Mouse (Mus musculus) thymus, adult 2 months (tissue): ENCODE results near the gene Zfyve26. TPM values are rescaled to one million over a fixed set of nuclear protein-coding genes. Genes with fewer than 3 reads are reported as not detected.

ENCODE experiments used
- DNase-seq: peaks from one replicate; pipeline ENCODE4 v3.0.0; 2021
- H3K27ac ChIP-seq: fragments of 200-500 bp; 2 replicates; pipeline ENCODE4 v1.5.1; 2012; ENCODE audit warnings: low read length, control low read depth; ENCODE audit not compliant: control insufficient read depth, insufficient read depth
- H3K27me3 ChIP-seq: fragments of 200-500 bp; 2 replicates; pipeline ENCODE4 v1.6.1; 2012; ENCODE audit warnings: mild to moderate bottlenecking, low read length, moderate library complexity, mixed read lengths; ENCODE audit not compliant: control insufficient read depth, insufficient read depth
- H3K36me3 ChIP-seq: fragments of 200-500 bp; 2 replicates; pipeline ENCODE4 v1.6.1; 2012; ENCODE audit warnings: mild to moderate bottlenecking, low read length, moderate library complexity; ENCODE audit not compliant: control insufficient read depth, insufficient read depth
- H3K4me1 ChIP-seq: fragments of 200-500 bp; replicated peaks from 2 replicates; pipeline ENCODE4 v1.6.1; 2012; ENCODE audit warnings: low read length; ENCODE audit not compliant: control insufficient read depth, insufficient read depth
- H3K4me3 ChIP-seq: fragments of 200-500 bp; 2 replicates; pipeline ENCODE4 v1.5.1; 2012; ENCODE audit warnings: mild to moderate bottlenecking, low read length, control low read depth, moderate library complexity; ENCODE audit not compliant: control insufficient read depth, insufficient read depth
- CTCF ChIP-seq: fragments of 200-500 bp; IDR thresholded peaks from 2 replicates; pipeline ENCODE4 v1.5.1; 2012; ENCODE audit warnings: mild to moderate bottlenecking, control low read depth, low read length, moderate library complexity, borderline replicate concordance; ENCODE audit not compliant: control insufficient read depth, poor library complexity, insufficient read depth; ENCODE audit errors: extremely low read depth
- POLR2A ChIP-seq: fragments of 200-500 bp; IDR thresholded peaks from 2 replicates; pipeline ENCODE4 v1.6.1; 2012; ENCODE audit warnings: mild to moderate bottlenecking, low read length, control low read depth, moderate library complexity; ENCODE audit not compliant: control insufficient read depth, poor library complexity, insufficient read depth; ENCODE audit errors: extremely low read depth
- WGBS: fragments of 180-500 bp; shearing (Covaris S2); methylation state at CpG from one replicate; pipeline ENCODE4 v1.1.7; 2018; 5-methylcytosine and 5-hydroxymethylcytosine counted together
- polyA plus RNA-seq: library from polyadenylated mRNA; depleted of rRNA; stranded (reverse); fragments of >200 nt; gene quantifications from 2 replicates; pipeline ENCODE4 v1.2.3, GENCODE M21; 2012

The Zfyve26 gene
- polyA plus RNA-seq, 1 experiment, result 39.0 TPM

DNA sequence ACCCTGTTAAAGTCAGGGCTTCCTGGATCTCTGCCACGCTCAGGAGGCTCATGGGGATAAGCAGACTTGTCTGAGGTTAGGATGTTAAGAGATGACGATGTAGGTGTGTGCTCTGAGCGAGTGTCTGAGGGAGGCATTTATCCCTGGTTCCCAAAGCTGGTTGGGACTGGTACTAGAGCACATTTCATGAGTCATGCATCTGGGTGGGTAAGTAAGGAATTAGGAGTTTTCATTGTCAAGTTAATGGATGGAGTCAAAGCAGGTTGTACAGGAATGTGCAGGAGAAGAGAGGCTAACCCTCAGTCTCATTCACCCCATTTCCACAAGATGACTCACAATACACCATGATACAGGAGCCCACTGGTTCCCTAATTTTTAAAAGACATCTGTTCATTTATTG lies 48.0 kb downstream of the Zfyve26 start:
- H3K36me3 ChIP-seq, result peaks cover 36% of the 10 kb centered on the region
- WGBS, result 90% methylated on average over 3 of the region's 3 CpGs
- H3K4me1 ChIP-seq, result no peaks in the 10 kb centered on the region
- no peak for DNase-seq
- H3K27ac ChIP-seq, result no peak overlapping the region
- no peak for TF ChIP-seq POLR2A
- TF ChIP-seq CTCF, result no peak
- no peak overlapping the region for H3K4me3 ChIP-seq
- no peaks in the 10 kb centered on the region for H3K27me3 ChIP-seq

- H3K4me1 ChIP-seq, result no peaks in the 10 kb centered on the region
- 95% methylated on average over 6 of the region's 6 CpGs for WGBS
Observed at GRCm38 (mm10) chr12:79242921-79243320, 53.2 kb downstream of the Zfyve26 start.

DNA sequence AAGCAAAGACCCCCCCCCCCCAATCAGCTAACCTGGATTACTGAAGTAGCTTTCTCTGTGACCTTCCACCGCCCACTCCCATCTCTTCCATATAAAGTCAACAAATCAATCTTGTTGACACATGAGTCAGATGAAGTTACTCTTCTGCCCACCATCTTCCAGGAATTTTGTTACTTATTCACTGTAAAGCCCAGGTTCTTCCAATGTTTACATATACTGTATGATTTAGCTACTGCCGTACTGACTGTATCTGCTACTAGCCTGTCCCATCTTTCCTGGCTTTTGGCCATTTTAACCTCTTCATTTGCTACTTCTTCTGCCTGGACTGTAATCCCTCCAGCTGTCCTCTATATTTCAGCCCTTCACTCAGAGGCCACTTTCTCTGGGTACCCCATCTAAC lies 54.1 kb downstream of the Zfyve26 start:
- H3K36me3 ChIP-seq, result peaks cover 43% of the 10 kb centered on the region
- 98% methylated on average over 2 of the region's 2 CpGs for WGBS

More at GRCm38 (mm10) chr12:79242921-79243320, 53.2 kb downstream of the Zfyve26 start:
- TF ChIP-seq CTCF (no peak), POLR2A (no peak)
- Histone ChIP-seq H3K36me3 (peaks cover 40% of the 10 kb centered on the region), H3K27me3 (no peaks in the 10 kb centered on the region), H3K4me3 (no peak overlapping the region), H3K27ac (no peak overlapping the region)
- no peak for DNase-seq

DNA sequence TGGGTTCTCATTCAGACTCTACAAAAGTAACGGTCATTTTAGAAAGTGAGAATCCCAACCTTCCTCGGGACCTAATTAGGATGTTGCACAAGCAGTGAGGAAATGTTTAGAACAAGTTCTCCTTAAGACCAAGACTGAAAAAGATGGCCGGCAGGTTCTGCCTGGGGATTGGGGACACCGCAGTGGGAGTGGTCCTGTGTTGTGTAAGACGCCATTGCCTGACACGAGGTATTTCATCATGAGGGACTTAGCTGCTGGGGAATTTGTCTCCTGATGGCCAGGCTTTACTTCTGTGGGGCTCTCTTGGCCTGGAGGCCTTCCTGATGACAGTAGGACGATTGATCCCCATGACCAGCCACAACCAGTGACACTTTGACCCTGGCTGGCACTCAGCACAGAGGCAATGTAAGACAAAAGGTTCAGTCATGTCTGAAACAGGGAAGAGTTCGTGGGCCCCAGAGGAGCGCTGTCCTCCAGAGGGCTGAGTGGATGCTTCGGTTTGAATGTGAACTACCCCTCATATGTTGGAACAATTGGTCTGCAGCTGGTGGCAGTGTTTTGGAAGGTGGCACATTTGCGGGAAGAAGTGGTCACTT lies 60.5 kb downstream of the Zfyve26 start:
- H3K4me3 ChIP-seq, result no peak overlapping the region
- no peaks in the 10 kb centered on the region for H3K4me1 ChIP-seq
- DNase-seq, result no peak
- H3K36me3 ChIP-seq, result peaks cover 31% of the 10 kb centered on the region
- WGBS, result 96% methylated on average over 11 of the region's 11 CpGs
- no peaks in the 10 kb centered on the region for H3K27me3 ChIP-seq
- no peak overlapping the region for H3K27ac ChIP-seq
- TF ChIP-seq POLR2A, result no peak
- no peak for TF ChIP-seq CTCF

More for the DNA sequence above, 54.1 kb downstream of the Zfyve26 start:
- Histone ChIP-seq H3K4me3 (no peak overlapping the region), H3K27me3 (no peaks in the 10 kb centered on the region), H3K27ac (no peak overlapping the region), H3K4me1 (no peaks in the 10 kb centered on the region)
- no peak for TF ChIP-seq POLR2A
- no peak for TF ChIP-seq CTCF
- no peak for DNase-seq

- Histone ChIP-seq H3K4me1 (no peaks in the 10 kb centered on the region), H3K36me3 (no peaks in the 10 kb centered on the region), H3K27ac (no peak overlapping the region), H3K4me3 (no peak overlapping the region), H3K27me3 (no peaks in the 10 kb centered on the region)
- TF ChIP-seq CTCF (no peak), POLR2A (no peak)
- 91% methylated on average over 5 of the region's 5 CpGs for WGBS
- DNase-seq, result no peak
Observed at GRCm38 (mm10) chr12:79217511-79217910, 78.6 kb downstream of the Zfyve26 start.

DNA sequence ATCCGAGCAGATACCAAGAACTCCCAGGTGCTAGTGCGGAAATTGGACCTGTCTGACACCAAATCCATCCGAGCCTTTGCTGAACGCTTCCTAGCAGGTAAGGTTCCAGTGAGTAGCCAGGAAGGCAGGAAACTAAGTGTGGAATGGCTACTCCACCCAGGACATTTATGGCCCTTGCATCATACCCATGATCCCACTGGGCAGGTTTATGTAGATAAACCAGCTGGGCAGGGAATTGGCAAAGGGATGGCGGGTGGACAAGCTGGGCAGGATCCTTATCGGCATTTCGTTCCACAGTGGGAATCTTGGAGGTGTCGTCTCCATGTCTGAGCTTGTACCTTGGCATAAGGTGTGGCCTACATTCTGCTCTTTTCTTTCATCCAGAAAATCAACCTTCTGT lies 84.7 kb downstream of the Zfyve26 start:
- H3K27ac ChIP-seq, result no peak overlapping the region
- 94% methylated on average over 8 of the region's 8 CpGs for WGBS
- H3K4me1 ChIP-seq, result no peaks in the 10 kb centered on the region
- H3K36me3 ChIP-seq, result no peaks in the 10 kb centered on the region
- TF ChIP-seq CTCF (no peak), POLR2A (no peak)
- DNase-seq, result no peak
- no peak overlapping the region for H3K4me3 ChIP-seq
- H3K27me3 ChIP-seq, result no peaks in the 10 kb centered on the region
